Mouse (Mus musculus): Measurements from ENCODE around the gene Vps8. TPM values are rescaled to one million over a fixed set of nuclear protein-coding genes. Genes with fewer than 3 reads are reported as not detected.

Gene Vps8
- total RNA-seq, 2 experiments from 2014 or later, result 50.9 to 53.4 TPM

- peak in 1 of 2 experiments; percentile 53 for DNase-seq (ENCODE audit: low spot score in 2 of 2)
Observed at GRCm38 (mm10) chr16:21542559-21542958, 119.6 kb downstream of the Vps8 start.

- DNase-seq (ENCODE audit: low spot score in 2 of 2), result no peak
Observed at GRCm38 (mm10) chr16:21547446-21547845, 124.5 kb downstream of the Vps8 start.

GRCm38 (mm10) chr16:21549751-21550150 lies 126.8 kb downstream of the Vps8 start:
- no peak for DNase-seq (ENCODE audit: low spot score in 2 of 2)

- no peak for DNase-seq (ENCODE audit: low spot score in 2 of 2)
Observed at GRCm38 (mm10) chr16:21550453-21550852, 127.5 kb downstream of the Vps8 start.

- no peak for DNase-seq (ENCODE audit: low spot score in 2 of 2)
Observed at GRCm38 (mm10) chr16:21553506-21553905, 130.6 kb downstream of the Vps8 start.

GRCm38 (mm10) chr16:21562625-21563300 lies 139.8 kb downstream of the Vps8 start:
- DNase-seq (ENCODE audit: low spot score in 2 of 2), result no peak

- no peak for DNase-seq (ENCODE audit: low spot score in 2 of 2)
Observed at GRCm38 (mm10) chr16:21563322-21563721, 140.4 kb downstream of the Vps8 start.

GRCm38 (mm10) chr16:21567093-21567492 lies 144.2 kb downstream of the Vps8 start:
- DNase-seq (ENCODE audit: low spot score in 2 of 2), result no peak

- DNase-seq (ENCODE audit: low spot score in 2 of 2), result no peak
Observed at GRCm38 (mm10) chr16:21569952-21570351, 147.0 kb downstream of the Vps8 start.

GRCm38 (mm10) chr16:21570786-21571185 lies 147.9 kb downstream of the Vps8 start:
- no peak for DNase-seq (ENCODE audit: low spot score in 2 of 2)

GRCm38 (mm10) chr16:21576000-21576420 lies 153.1 kb downstream of the Vps8 start:
- no peak for DNase-seq (ENCODE audit: low spot score in 2 of 2)

- DNase-seq (ENCODE audit: low spot score in 2 of 2), result no peak
Observed at GRCm38 (mm10) chr16:21589110-21589509, 166.2 kb downstream of the Vps8 start.

GRCm38 (mm10) chr16:21590806-21591205 lies 167.9 kb downstream of the Vps8 start:
- no peak for DNase-seq (ENCODE audit: low spot score in 2 of 2)

- no peak for DNase-seq (ENCODE audit: low spot score in 2 of 2)
Observed at GRCm38 (mm10) chr16:21591511-21591910, 168.6 kb downstream of the Vps8 start.

- no peak for DNase-seq (ENCODE audit: low spot score in 2 of 2)
Observed at GRCm38 (mm10) chr16:21595539-21595938, 172.6 kb downstream of the Vps8 start.

- DNase-seq (ENCODE audit: low spot score in 2 of 2), result no peak
Observed at GRCm38 (mm10) chr16:21604354-21604753, 181.4 kb downstream of the Vps8 start.

GRCm38 (mm10) chr16:21606249-21607020 lies 183.5 kb downstream of the Vps8 start:
- DNase-seq (ENCODE audit: low spot score in 2 of 2), result no peak

- DNase-seq (ENCODE audit: low spot score in 2 of 2), result no peak
Observed at GRCm38 (mm10) chr16:21607021-21607650, 184.2 kb downstream of the Vps8 start.

- DNase-seq (ENCODE audit: low spot score in 2 of 2), result no peak
Observed at GRCm38 (mm10) chr16:21607651-21608040, 184.7 kb downstream of the Vps8 start.

GRCm38 (mm10) chr16:21608176-21608865 lies 185.4 kb downstream of the Vps8 start:
- DNase-seq (ENCODE audit: low spot score in 2 of 2), result no peak

- no peak for DNase-seq (ENCODE audit: low spot score in 2 of 2)
Observed at GRCm38 (mm10) chr16:21610473-21610872, 187.6 kb downstream of the Vps8 start.
